14 mouse cellular contexts compared by ENCODE assay signal in genomic region chr3:136791946-136792345, GRCm38 (mm10).
DNase-seq lines count a peak whose midpoint lies in the region; ATAC-seq and TF ChIP-seq lines count a peak whose summit lies in the region.
"Had no signal": no experiment of that assay in that cellular context is flagged by ENCODE, and none has a peak within 500 bp of the region (broad histone marks: within the 10 kb centered on the region; RNA-seq: fewer than 3 reads in every experiment).

No protein-coding gene starts in this region.

- peaks cover 14% of the 10 kb centered on the region for H3K4me1 ChIP-seq in kidney, embryonic 15.5 days
- peaks cover 11% of the 10 kb centered on the region; the same call in 1 of the 2 replicates for H3K4me1 ChIP-seq in midbrain, embryonic 13.5 days (replicated peaks)
- H3K4me1 ChIP-seq in midbrain, embryonic 10.5 days = peaks cover 5% of the 10 kb centered on the region; the same call in 1 of the 2 replicates
- H3K4me1 ChIP-seq in stomach, postnatal 0 days (replicated peaks; ENCODE audit: control insufficient read depth, insufficient read depth) = no peaks in the 10 kb centered on the region

- H3K27ac ChIP-seq in kidney, embryonic 15.5 days = no peak overlapping the region
- H3K27ac ChIP-seq in midbrain, embryonic 13.5 days = no peak overlapping the region
- H3K27ac ChIP-seq in midbrain, embryonic 10.5 days (replicated peaks) = no peak overlapping the region
- no peak overlapping the region for H3K27ac ChIP-seq in stomach, postnatal 0 days (replicated peaks)

- H3K9ac ChIP-seq in kidney, embryonic 15.5 days = no peak overlapping the region
- no peak overlapping the region for H3K9ac ChIP-seq in midbrain, embryonic 13.5 days (replicated peaks)
- H3K9ac ChIP-seq in stomach, postnatal 0 days (ENCODE audit: low read length) = no peak overlapping the region

- no peaks in the 10 kb centered on the region for H3K36me3 ChIP-seq in kidney, embryonic 15.5 days
- no peaks in the 10 kb centered on the region for H3K36me3 ChIP-seq in midbrain, embryonic 13.5 days
- no peaks in the 10 kb centered on the region for H3K36me3 ChIP-seq in midbrain, embryonic 10.5 days
- H3K36me3 ChIP-seq in stomach, postnatal 0 days (ENCODE audit: control insufficient read depth, insufficient read depth, low read length) = no peaks in the 10 kb centered on the region

- 0 out of 2 replicates have a peak, but pooled peaks have one; percentile 11 for TF ChIP-seq CTCF in stomach, postnatal 0 days (IDR thresholded peaks at IDR 0.05; ENCODE audit: low read depth)

- H3K4me3 ChIP-seq in kidney, embryonic 15.5 days (replicated peaks) = no peak overlapping the region
- H3K4me3 ChIP-seq in midbrain, embryonic 13.5 days (replicated peaks) = no peak overlapping the region
- H3K4me3 ChIP-seq in midbrain, embryonic 10.5 days = no peak overlapping the region
- H3K4me3 ChIP-seq in stomach, postnatal 0 days (ENCODE audit: low read depth, low read length) = no peak overlapping the region

- no peak for TF ChIP-seq EP300 in stomach, postnatal 0 days (optimal IDR thresholded peaks at IDR 0.05)

- H3K9me3 ChIP-seq in kidney, embryonic 15.5 days (replicated peaks) = no peaks in the 10 kb centered on the region
- H3K9me3 ChIP-seq in midbrain, embryonic 13.5 days = no peaks in the 10 kb centered on the region
- H3K9me3 ChIP-seq in midbrain, embryonic 10.5 days (replicated peaks) = no peaks in the 10 kb centered on the region
- no peaks in the 10 kb centered on the region for H3K9me3 ChIP-seq in stomach, postnatal 0 days (ENCODE audit: control insufficient read depth, low read length)
- H3K9me3 ChIP-seq: G1E had no signal

- no peaks in the 10 kb centered on the region for H3K27me3 ChIP-seq in kidney, embryonic 15.5 days
- H3K27me3 ChIP-seq in midbrain, embryonic 13.5 days = no peaks in the 10 kb centered on the region
- no peaks in the 10 kb centered on the region for H3K27me3 ChIP-seq in midbrain, embryonic 10.5 days (ENCODE audit: low read depth, poor library complexity, severe bottlenecking)
- no peaks in the 10 kb centered on the region for H3K27me3 ChIP-seq in stomach, postnatal 0 days (ENCODE audit: control insufficient read depth, insufficient read depth, low read length)

- DNase-seq in kidney, adult 8-10 months = no peak
- no peak for DNase-seq in midbrain, embryonic 10.5 days (ENCODE audit: low spot score)
- DNase-seq in ZHBTc4 (ENCODE audit: low read depth, low spot score) = peak; percentile 48
- no peak for DNase-seq in stomach, postnatal 0 days (ENCODE audit: low spot score)
- no peak for DNase-seq in adrenal gland, adult 8-10 months
- DNase-seq: cerebellum, adult 9-10 months; gastrocnemius, postnatal 25 days; layer of hippocampus, adult 9-11 months; lung, adult 2 months; retina, postnatal 1 day; thymus, postnatal 4 days had no signal

- ATAC-seq in kidney, embryonic 15.5 days (replicated peaks; ENCODE audit: low FRiP score) = 0 out of 2 replicates have a peak, but pooled peaks have one; percentile 46
- peak; percentile 47; the same call in 1 of the 2 replicates for ATAC-seq in midbrain, embryonic 13.5 days
- no peak for ATAC-seq in stomach, postnatal 0 days (ENCODE audit: low FRiP score, low TSS enrichment)

- WGBS in kidney, embryonic 15.5 days = 88% methylated on average over 2 of the region's 2 CpGs
- WGBS in midbrain, embryonic 13.5 days = 85% methylated on average over 2 of the region's 2 CpGs
- 94% methylated on average over 2 of the region's 2 CpGs for WGBS in midbrain, embryonic 10.5 days
- WGBS in stomach, postnatal 0 days = 96% methylated on average over 2 of the region's 2 CpGs

- no peak overlapping the region for H3K4me2 ChIP-seq in kidney, embryonic 15.5 days
- no peak overlapping the region for H3K4me2 ChIP-seq in midbrain, embryonic 13.5 days (replicated peaks)
- no peak overlapping the region for H3K4me2 ChIP-seq in stomach, postnatal 0 days (replicated peaks; ENCODE audit: low read depth)
